Mouse (Mus musculus) gastrocnemius, adult 8-10 months (tissue): Measurements from ENCODE around the gene Rtn3. TPM values are rescaled to one million over a fixed set of nuclear protein-coding genes. Genes with fewer than 3 reads are reported as not detected.
A peak's percentile ranks its signal among the peaks of the same experiment; 100 is the strongest.

Experiments
- DNase-seq, 2 experiments: peaks; one replicate each; pipeline ENCODE4 v3.0.0; 2022; ENCODE audit warnings: low spot score in 2 of 2
- microRNA-seq: library from miRNA; unstranded; fragments of <30 nt; microRNA quantifications from one replicate; pipeline ENCODE4 v1.2.0, GENCODE M21; 2022
- total RNA-seq, 4 experiments: library from RNA; stranded (reverse); gene quantifications; 2 replicates each; pipeline ENCODE4 v1.2.4; 2022

Gene Rtn3
- total RNA-seq, 4 experiments from 2014 or later = 26.8 to 30.2 (median 27.1) TPM

GRCm38 (mm10) chr19:7382903-7383865, 99.9 kb downstream of the Rtn3 start, which contains the start of gene Spindoc:
Gene Spindoc, minus strand, starts transcription at chr19:7382994.
- DNase-seq = peak; percentile 96 to 98

DNA sequence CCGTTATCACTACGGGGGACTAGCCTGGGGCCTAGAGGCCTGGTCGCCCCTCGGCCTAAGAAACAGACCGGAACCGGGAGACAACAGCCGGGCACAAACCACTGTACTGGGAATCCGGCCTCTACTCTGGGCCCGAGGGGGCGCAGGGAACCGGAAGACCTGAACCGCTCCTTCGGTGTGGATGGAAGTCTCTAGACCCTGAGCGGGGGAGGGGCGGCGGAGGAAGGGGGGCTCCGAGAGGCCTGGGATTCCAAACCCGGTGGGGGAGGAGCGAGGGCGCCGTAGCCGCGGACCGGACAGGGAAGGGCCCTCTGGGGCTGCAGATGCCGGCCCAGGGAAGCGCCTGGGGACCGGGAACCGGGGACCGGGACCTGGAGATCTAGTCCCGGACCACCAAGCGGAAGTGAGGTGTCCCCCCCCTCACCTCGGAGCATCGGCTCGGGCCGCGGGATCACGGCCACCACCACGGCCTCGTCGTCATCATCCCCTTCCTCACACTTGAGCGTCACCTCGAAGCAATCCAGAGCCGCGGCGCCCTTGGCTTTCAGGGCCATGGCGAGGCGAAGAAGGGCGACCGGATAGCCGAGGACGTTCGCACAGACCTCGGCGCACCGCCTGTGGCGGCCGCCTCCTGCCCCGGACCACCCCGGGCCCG, 100.7 kb downstream of the Rtn3 start:
- DNase-seq = peak; percentile 14 to 34

DNA sequence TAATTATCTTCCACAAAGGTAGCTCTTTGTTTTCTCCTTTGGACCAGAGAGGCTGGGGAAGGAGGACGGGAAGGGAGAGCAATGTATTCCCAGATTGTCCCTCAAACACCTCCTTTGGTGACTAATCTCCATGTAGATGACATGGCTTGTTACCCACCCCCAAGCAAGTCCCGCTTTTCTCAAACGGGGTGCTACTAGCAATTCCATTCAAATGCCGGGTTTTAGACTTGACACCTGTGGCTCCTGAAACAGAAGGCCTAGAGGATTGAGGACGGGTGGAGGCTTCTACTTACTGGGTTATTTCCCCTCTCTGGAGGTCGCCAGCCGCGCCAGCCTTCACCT, 101.2 kb downstream of the Rtn3 start:
- no peak for DNase-seq

- DNase-seq = no peak
Measured at GRCm38 (mm10) chr19:7377639-7378038, 105.4 kb downstream of the Rtn3 start.

Small RNA genes within 50 kb of the gene (microRNA-seq; reads per million reads assigned to microRNA genes)
- gene Mir6991 = not detected

Other genes with a start within 250 kb of the Rtn3 start
- gene Naa40, start 242.1 kb downstream of the Rtn3 start, total RNA-seq = 10 to 100 TPM in 3 of 4 experiments, 1 to 10 TPM in 1; 9.2 to 12.4 (median 11.2) TPM
- gene Rcor2, start 216.0 kb downstream of the Rtn3 start, total RNA-seq = 1 to 10 TPM; 1.8 to 4.2 (median 2.1) TPM
- gene Mark2, start 141.4 kb downstream of the Rtn3 start, total RNA-seq = 10 to 100 TPM; 31.8 to 40.1 (median 35.2) TPM
- gene Spindoc, start 100.3 kb downstream of the Rtn3 start, total RNA-seq = 1 to 10 TPM; 6.8 to 8.6 (median 7.3) TPM
- 1 to 10 TPM; 3.1 to 4.1 (median 3.8) TPM for gene 2700081O15Rik, start 65.7 kb downstream of the Rtn3 start, total RNA-seq
- 1 to 10 TPM; 5.6 to 8.0 (median 7.1) TPM for gene Atl3, start 10.8 kb upstream of the Rtn3 start, total RNA-seq
- gene Pla2g16, start 74.2 kb upstream of the Rtn3 start, total RNA-seq = 100 to 1,000 TPM in 2 of 4 experiments, 10 to 100 TPM in 2; 97.9 to 127 (median 108) TPM
- 1 to 10 TPM in 2 of 4 experiments, under 1 TPM in 2; 0.46 to 2.0 (median 1.2) TPM for gene Lgals12, start 123.9 kb upstream of the Rtn3 start, total RNA-seq
- not detected for gene Hrasls5, start 129.3 kb upstream of the Rtn3 start, total RNA-seq
- gene Slc22a19, start 228.0 kb upstream of the Rtn3 start, total RNA-seq = not detected